Mouse (Mus musculus): Measurements from ENCODE around the gene Mical2.

DNA sequence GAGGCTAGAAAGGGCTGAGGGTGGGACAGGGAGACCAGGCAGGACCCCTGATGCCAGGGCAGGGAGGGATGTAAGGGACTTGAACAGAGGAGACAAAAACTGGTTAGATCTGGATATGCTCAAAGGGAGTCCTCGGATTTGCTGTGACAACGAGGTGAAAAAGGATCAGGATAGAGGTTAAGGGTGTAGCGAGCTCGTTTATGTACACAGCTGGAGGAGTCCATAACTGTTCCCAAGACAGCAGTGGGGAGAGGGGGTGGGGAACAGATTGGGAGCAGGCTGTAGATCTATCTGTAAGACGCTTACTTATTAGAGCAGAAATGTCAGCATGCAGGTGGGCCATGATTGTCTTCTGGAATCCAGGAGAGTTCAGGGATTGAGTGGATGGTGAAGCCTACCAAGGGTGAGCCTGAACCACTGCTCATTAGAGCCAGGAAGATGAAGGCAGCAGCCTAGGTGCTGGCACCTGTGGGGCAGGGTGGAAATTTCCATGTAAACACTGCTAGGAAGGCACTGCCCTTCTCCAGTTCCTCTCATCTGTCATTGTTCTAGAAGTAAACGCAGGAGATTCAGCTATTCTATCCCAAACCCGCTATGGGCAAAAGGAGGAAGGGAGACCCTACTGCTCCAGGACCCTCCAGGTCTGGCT, 67.9 kb downstream of the Mical2 start:
- TF ChIP-seq POLR2A (IDR thresholded peaks at IDR 0.05; ENCODE audit: borderline replicate concordance, insufficient read depth, low read length) (no peak), CTCF (IDR thresholded peaks at IDR 0.05; ENCODE audit: borderline replicate concordance, insufficient read depth, low read depth, low read length) (no peak)
